Mouse (Mus musculus): ENCODE results near the gene Nkain1.

DNA sequence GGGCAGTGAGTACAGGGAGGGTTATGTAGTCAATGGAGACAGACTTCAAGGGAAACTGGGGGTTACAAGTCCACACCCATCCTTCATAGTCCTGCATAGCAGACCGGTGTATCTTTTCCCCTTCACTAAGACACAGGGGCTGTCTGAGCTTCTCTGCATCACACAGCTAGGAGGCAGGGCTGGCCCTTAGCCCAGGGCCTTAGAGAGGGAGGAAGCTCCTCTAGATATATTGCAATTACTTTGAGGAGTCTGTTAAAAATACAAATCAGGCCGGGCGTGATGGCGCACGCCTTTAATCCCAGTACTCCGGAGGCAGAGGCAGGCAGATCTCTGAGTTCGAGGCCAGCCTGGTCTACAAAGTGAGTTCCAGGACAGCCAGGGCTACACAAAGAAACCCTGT is 36.6 kb downstream of the Nkain1 start:
- no peak for TF ChIP-seq POLR2A (IDR thresholded peaks at IDR 0.05; ENCODE audit: control insufficient read depth, extremely low read depth, insufficient read depth, low read length, poor library complexity)
- TF ChIP-seq CTCF (IDR thresholded peaks at IDR 0.05; ENCODE audit: borderline replicate concordance, control insufficient read depth, extremely low read depth, insufficient read depth, low read length, poor library complexity): no peak

Data from thymus, adult 2 months (tissue).